Mouse (Mus musculus) cortical plate, adult 2 months (tissue): ENCODE measurements around the gene Zfp292. TPM values are rescaled to one million over a fixed set of nuclear protein-coding genes. Genes with fewer than 3 reads are reported as not detected.
A peak's percentile ranks its signal among the peaks of the same experiment; 100 is the strongest.

ENCODE experiments used
- H3K27ac ChIP-seq: fragments of 200-500 bp; 2 replicates; pipeline ENCODE4 v1.5.1; 2012; ENCODE audit warnings: low read length, control low read depth, inconsistent platforms; ENCODE audit not compliant: insufficient read depth
- H3K4me1 ChIP-seq: fragments of 200-500 bp; 2 replicates; pipeline ENCODE4 v1.6.1; 2011; ENCODE audit warnings: low read length; ENCODE audit not compliant: control insufficient read depth, insufficient read depth
- H3K4me3 ChIP-seq: fragments of 200-500 bp; 2 replicates; pipeline ENCODE4 v1.5.1; 2011; ENCODE audit warnings: mild to moderate bottlenecking, low read length, control low read depth; ENCODE audit not compliant: insufficient read depth
- CTCF ChIP-seq: fragments of 200-500 bp; IDR thresholded peaks from 2 replicates; pipeline ENCODE4 v1.5.1; 2011; ENCODE audit warnings: mild to moderate bottlenecking, control low read depth, low read length; ENCODE audit not compliant: insufficient read depth; ENCODE audit errors: extremely low read depth
- POLR2A ChIP-seq: fragments of 200-500 bp; IDR thresholded peaks from 2 replicates; pipeline ENCODE4 v1.6.1; 2011; ENCODE audit warnings: mild to moderate bottlenecking, low read length, control low read depth; ENCODE audit not compliant: insufficient read depth; ENCODE audit errors: extremely low read depth
- polyA plus RNA-seq: library from polyadenylated mRNA; depleted of rRNA; stranded (reverse); fragments of >200 nt; gene quantifications from 2 replicates; pipeline ENCODE4 v1.2.3, GENCODE M21; 2012

Zfp292 gene
- polyA plus RNA-seq, 1 experiment = 7.3 TPM

- TF ChIP-seq CTCF = no peak
- no peak for TF ChIP-seq POLR2A
- Histone ChIP-seq H3K4me1 (no peaks in the 10 kb centered on the region), H3K27ac (no peak overlapping the region), H3K4me3 (no peak overlapping the region)
Measured at GRCm38 (mm10) chr4:34901166-34901565, 18.4 kb upstream of the Zfp292 start.

- no peak for TF ChIP-seq CTCF
- TF ChIP-seq POLR2A = no peak
- Histone ChIP-seq H3K27ac (no peak overlapping the region), H3K4me3 (no peak overlapping the region), H3K4me1 (no peaks in the 10 kb centered on the region)
Measured at GRCm38 (mm10) chr4:34900155-34900554, 17.4 kb upstream of the Zfp292 start.

- no peak overlapping the region for H3K27ac ChIP-seq
- H3K4me1 ChIP-seq = no peaks in the 10 kb centered on the region
- TF ChIP-seq POLR2A (no peak), CTCF (no peak)
- H3K4me3 ChIP-seq = no peak overlapping the region
Measured at GRCm38 (mm10) chr4:34899322-34899721, 16.6 kb upstream of the Zfp292 start.

- Histone ChIP-seq H3K4me1 (no peaks in the 10 kb centered on the region), H3K27ac (no peak overlapping the region), H3K4me3 (no peak overlapping the region)
- no peak for TF ChIP-seq CTCF
- TF ChIP-seq POLR2A = no peak
Measured at GRCm38 (mm10) chr4:34898497-34898896, 15.7 kb upstream of the Zfp292 start.

GRCm38 (mm10) chr4:34893479-34893878 is 10.7 kb upstream of the Zfp292 start, which contains the start of gene Cga:
Gene Cga (plus strand): TSS chr4:34893779.
- no peak within 1 kb of the TSS for H3K4me3 ChIP-seq
- TF ChIP-seq POLR2A (no peak), CTCF (no peak)
- H3K27ac ChIP-seq = no peak within 1 kb of the TSS
- no peaks in the 10 kb centered on the region for H3K4me1 ChIP-seq

GRCm38 (mm10) chr4:34889812-34890185 is 7.0 kb upstream of the Zfp292 start:
- TF ChIP-seq POLR2A (no peak), CTCF (no peak)
- Histone ChIP-seq H3K4me3 (no peak overlapping the region), H3K4me1 (no peaks in the 10 kb centered on the region), H3K27ac (no peak overlapping the region)

- H3K4me3 ChIP-seq = no peak overlapping the region
- H3K4me1 ChIP-seq = no peaks in the 10 kb centered on the region
- TF ChIP-seq POLR2A (no peak), CTCF (no peak)
- H3K27ac ChIP-seq = no peak overlapping the region
Measured at GRCm38 (mm10) chr4:34889101-34889811, 6.5 kb upstream of the Zfp292 start.

GRCm38 (mm10) chr4:34887295-34887694 is 4.5 kb upstream of the Zfp292 start:
- Histone ChIP-seq H3K4me1 (no peaks in the 10 kb centered on the region; the same call in 1 of the 2 replicates), H3K4me3 (peak overlapping the region; percentile 48), H3K27ac (no peak overlapping the region)
- TF ChIP-seq CTCF = no peak
- TF ChIP-seq POLR2A = no peak

GRCm38 (mm10) chr4:34886490-34887111 is 3.8 kb upstream of the Zfp292 start:
- no peaks in the 10 kb centered on the region; the same call in 1 of the 2 replicates for H3K4me1 ChIP-seq
- peak overlapping the region; percentile 86 for H3K27ac ChIP-seq
- H3K4me3 ChIP-seq = peak overlapping the region; percentile 48
- TF ChIP-seq CTCF (no peak), POLR2A (peak; percentile 50; the same call in 1 of the 2 replicates)
